Mouse (Mus musculus) B cell, adult 2 months (primary cell): ENCODE measurements around the gene Bcdin3d.
"Not testable (repeated sequence)": the region's sequence is repeated elsewhere in the genome, so short reads cannot be mapped to it uniquely, and the experiment has no call there.

Experiments
- DNase-seq, 2 experiments: peaks; one replicate each; pipeline ENCODE4 v3.0.0; 2022

Bcdin3d gene

GRCm38 (mm10) chr15:99471677-99472063 is 2.9 kb downstream of the Bcdin3d start:
- DNase-seq = no peak

- peak; percentile 67 to 69 for DNase-seq
These were observed 3.4 kb downstream of the Bcdin3d start for GRCm38 (mm10) chr15:99470971-99471676.

GRCm38 (mm10) chr15:99470224-99470761 is 4.2 kb downstream of the Bcdin3d start:
- no peak for DNase-seq

GRCm38 (mm10) chr15:99469736-99470135 is 4.8 kb downstream of the Bcdin3d start:
- DNase-seq = no peak

GRCm38 (mm10) chr15:99469067-99469466 is 5.5 kb downstream of the Bcdin3d start:
- DNase-seq = peak; percentile 84 to 87

- DNase-seq = no peak
These were observed 11.3 kb downstream of the Bcdin3d start for GRCm38 (mm10) chr15:99463194-99463593.

GRCm38 (mm10) chr15:99457606-99458401 is 16.7 kb downstream of the Bcdin3d start, which contains the start of gene Nckap5l:
Gene Nckap5l, minus strand, starts transcription at chr15:99457748.
- DNase-seq = peak; percentile 86 to 88

GRCm38 (mm10) chr15:99456963-99457605 is 17.4 kb downstream of the Bcdin3d start:
- peak; percentile 37 to 40 for DNase-seq

GRCm38 (mm10) chr15:99456338-99456962 is 18.1 kb downstream of the Bcdin3d start:
- DNase-seq = no peak

GRCm38 (mm10) chr15:99455415-99455814 is 19.1 kb downstream of the Bcdin3d start:
- no peak for DNase-seq

- DNase-seq = no peak
These were observed 19.8 kb downstream of the Bcdin3d start for GRCm38 (mm10) chr15:99454585-99455279.

- DNase-seq = no peak
These were observed 21.2 kb downstream of the Bcdin3d start for GRCm38 (mm10) chr15:99453153-99453900.

- DNase-seq = no peak
These were observed 24.7 kb downstream of the Bcdin3d start for GRCm38 (mm10) chr15:99449751-99450280.

- DNase-seq = no peak
These were observed 25.3 kb downstream of the Bcdin3d start for GRCm38 (mm10) chr15:99449131-99449750.

- DNase-seq = not testable (repeated sequence)
These were observed 28.4 kb downstream of the Bcdin3d start for GRCm38 (mm10) chr15:99446136-99446535.

GRCm38 (mm10) chr15:99445567-99445966 is 29.0 kb downstream of the Bcdin3d start:
- DNase-seq = no peak

GRCm38 (mm10) chr15:99442358-99442757 is 32.2 kb downstream of the Bcdin3d start:
- no peak for DNase-seq

- no peak for DNase-seq
These were observed 33.6 kb downstream of the Bcdin3d start for GRCm38 (mm10) chr15:99440816-99441457.

GRCm38 (mm10) chr15:99440112-99440815 is 34.3 kb downstream of the Bcdin3d start:
- no peak for DNase-seq
